Mouse (Mus musculus) frontal cortex, postnatal 25 days (tissue): ENCODE results near the gene Cdk5.

Experiments used
- DNase-seq, 2 experiments: peaks; one replicate each; pipeline ENCODE4 v3.0.0; 2022; ENCODE audit warnings: low spot score in 2 of 2

The Cdk5 gene

GRCm38 (mm10) chr5:24423129-24424003 lies at the start of gene Cdk5, which contains the start of gene Slc4a2:
Gene Cdk5 (minus strand): TSS chr5:24423530.
Gene Slc4a2 (plus strand): TSS chr5:24423837.
- DNase-seq = peak; percentile 97 to 99

- DNase-seq = peak; percentile 52 to 64
Observed at GRCm38 (mm10) chr5:24470600-24470999, 47.3 kb upstream of the Cdk5 start.

GRCm38 (mm10) chr5:24466762-24467161 lies 43.4 kb upstream of the Cdk5 start:
- no peak for DNase-seq

- DNase-seq = no peak
Observed at GRCm38 (mm10) chr5:24455613-24456012, 32.3 kb upstream of the Cdk5 start.

GRCm38 (mm10) chr5:24455076-24455475 lies 31.7 kb upstream of the Cdk5 start:
- no peak for DNase-seq

- DNase-seq = no peak
Observed at GRCm38 (mm10) chr5:24453985-24454303, 30.6 kb upstream of the Cdk5 start.

- DNase-seq = no peak
Observed at GRCm38 (mm10) chr5:24453283-24453984, 30.1 kb upstream of the Cdk5 start.

- peak in 1 of 2 experiments; percentile 34 for DNase-seq
Observed at GRCm38 (mm10) chr5:24452691-24453233, 29.4 kb upstream of the Cdk5 start.

GRCm38 (mm10) chr5:24452030-24452690 lies 28.8 kb upstream of the Cdk5 start, which contains the start of gene Agap3:
Gene Agap3 (plus strand): TSS chr5:24452177.
- DNase-seq = no peak

- peak; percentile 66 to 74 for DNase-seq
Observed at GRCm38 (mm10) chr5:24451264-24452029, 28.1 kb upstream of the Cdk5 start.

GRCm38 (mm10) chr5:24447624-24448298 lies 24.4 kb upstream of the Cdk5 start, which contains the start of gene Tmub1:
Gene Tmub1 (minus strand): TSS chr5:24447854.
- peak; percentile 70 to 76 for DNase-seq

GRCm38 (mm10) chr5:24446630-24447029 lies 23.3 kb upstream of the Cdk5 start:
- no peak for DNase-seq

GRCm38 (mm10) chr5:24445428-24446080 lies 22.2 kb upstream of the Cdk5 start:
- DNase-seq = no peak

- peak; percentile 85 to 89 for DNase-seq
Observed at GRCm38 (mm10) chr5:24444746-24445427, 21.6 kb upstream of the Cdk5 start, which contains the start of gene Fastk. Gene Fastk (minus strand): TSS chr5:24445287.

GRCm38 (mm10) chr5:24443927-24444326 lies 20.6 kb upstream of the Cdk5 start:
- DNase-seq = no peak

- DNase-seq = no peak
Observed at GRCm38 (mm10) chr5:24443204-24443603, 19.9 kb upstream of the Cdk5 start.

GRCm38 (mm10) chr5:24442029-24442428 lies 18.7 kb upstream of the Cdk5 start:
- no peak for DNase-seq

- DNase-seq = no peak
Observed at GRCm38 (mm10) chr5:24441187-24441586, 17.9 kb upstream of the Cdk5 start.

GRCm38 (mm10) chr5:24433993-24434392 lies 10.7 kb upstream of the Cdk5 start:
- no peak for DNase-seq
